Comparison of ENCODE assay signal across 8 mouse cellular contexts in genomic region chr1:72874287-72875211, GRCm38 (mm10). TPM values are rescaled to one million over a fixed set of nuclear protein-coding genes. Genes with fewer than 3 reads are reported as not detected.
A peak's percentile ranks its signal among the peaks of the same experiment; 100 is the strongest.
DNase-seq lines count a peak whose midpoint lies in the region; ATAC-seq and TF ChIP-seq lines count a peak whose summit lies in the region.

Gene Igfbp5, minus strand, starts transcription at chr1:72874884.

- intact Hi-C loops in left cerebral cortex, postnatal 14 days (cut with DNase I) = loop anchor here (5.0 to 10.0 kb wide), 3 partner anchors 398 to 660 kb away; no protein-coding TSS in a partner anchor

- DNase-seq in R1 (ENCODE audit: low read depth, low spot score) = peak; percentile 40
- DNase-seq in cerebellum, postnatal 14 days = peak; percentile 82 to 88
- peak; percentile 97 for DNase-seq in gastrocnemius, postnatal 10 days
- peak; percentile 93 for DNase-seq in hindbrain, postnatal 0 days (ENCODE audit: low spot score)
- peak; percentile 74 to 77 for DNase-seq in left cerebral cortex, postnatal 14 days (ENCODE audit: low spot score in 2 of 2)
- peak; percentile 72 for DNase-seq in midbrain, embryonic 10.5 days (ENCODE audit: low spot score)
- DNase-seq in stomach, postnatal 0 days (ENCODE audit: low spot score) = peak; percentile 87
- no peak for DNase-seq in thymus, postnatal 0 days (ENCODE audit: low spot score)

- WGBS in hindbrain, postnatal 0 days = under 1% methylated on average over 38 of the region's 38 CpGs
- WGBS in midbrain, embryonic 10.5 days = under 1% methylated on average over 38 of the region's 38 CpGs
- under 1% methylated on average over 37 of the region's 38 CpGs for WGBS in stomach, postnatal 0 days

- no peaks in the 10 kb centered on the region for H3K9me3 ChIP-seq in hindbrain, postnatal 0 days (ENCODE audit: low read length)
- H3K9me3 ChIP-seq in midbrain, embryonic 10.5 days (replicated peaks) = no peaks in the 10 kb centered on the region
- H3K9me3 ChIP-seq in stomach, postnatal 0 days (ENCODE audit: control insufficient read depth, low read length) = no peaks in the 10 kb centered on the region

- TF ChIP-seq EP300 in stomach, postnatal 0 days (optimal IDR thresholded peaks at IDR 0.05) = no peak

- peak; percentile 42; the same call in 1 of the 2 replicates for ATAC-seq in hindbrain, postnatal 0 days
- peak; percentile 41 for ATAC-seq in stomach, postnatal 0 days (ENCODE audit: low FRiP score, low TSS enrichment)

- peaks cover 8% of the 10 kb centered on the region; the same call in 1 of the 2 replicates for H3K4me1 ChIP-seq in hindbrain, postnatal 0 days (ENCODE audit: insufficient read depth, low read length)
- peaks cover 82% of the 10 kb centered on the region for H3K4me1 ChIP-seq in midbrain, embryonic 10.5 days
- H3K4me1 ChIP-seq in stomach, postnatal 0 days (replicated peaks; ENCODE audit: control insufficient read depth, insufficient read depth) = no peaks in the 10 kb centered on the region

- TF ChIP-seq CTCF in hindbrain, postnatal 0 days (IDR thresholded peaks at IDR 0.05; ENCODE audit: low read depth) = 0 out of 2 replicates have a peak, but pooled peaks have one; percentile 15
- no peak for TF ChIP-seq CTCF in stomach, postnatal 0 days (IDR thresholded peaks at IDR 0.05; ENCODE audit: low read depth)

- H3K4me2 ChIP-seq in hindbrain, postnatal 0 days (ENCODE audit: low read depth, low read length) = peak within 1 kb of the TSS; percentile 83
- H3K4me2 ChIP-seq in stomach, postnatal 0 days (replicated peaks; ENCODE audit: low read depth) = peak within 1 kb of the TSS; percentile 80

- peak within 1 kb of the TSS; percentile 92 for H3K27ac ChIP-seq in hindbrain, postnatal 0 days
- peak within 1 kb of the TSS; percentile 93 for H3K27ac ChIP-seq in midbrain, embryonic 10.5 days (replicated peaks)
- peak within 1 kb of the TSS; percentile 90 for H3K27ac ChIP-seq in stomach, postnatal 0 days (replicated peaks)

- H3K4me3 ChIP-seq in hindbrain, postnatal 0 days (ENCODE audit: low read length) = peak within 1 kb of the TSS; percentile 51
- peak within 1 kb of the TSS; percentile 77 for H3K4me3 ChIP-seq in midbrain, embryonic 10.5 days
- peak within 1 kb of the TSS; percentile 65 for H3K4me3 ChIP-seq in stomach, postnatal 0 days (ENCODE audit: low read depth, low read length)

- H3K9ac ChIP-seq in hindbrain, postnatal 0 days (replicated peaks; ENCODE audit: low read length) = peak within 1 kb of the TSS; percentile 61
- H3K9ac ChIP-seq in stomach, postnatal 0 days (ENCODE audit: low read length) = peak within 1 kb of the TSS; percentile 77

- no peaks in the 10 kb centered on the region for H3K36me3 ChIP-seq in hindbrain, postnatal 0 days (ENCODE audit: insufficient read depth, low read length)
- no peaks in the 10 kb centered on the region for H3K36me3 ChIP-seq in midbrain, embryonic 10.5 days
- no peaks in the 10 kb centered on the region for H3K36me3 ChIP-seq in stomach, postnatal 0 days (ENCODE audit: control insufficient read depth, insufficient read depth, low read length)

- no peaks in the 10 kb centered on the region for H3K27me3 ChIP-seq in hindbrain, postnatal 0 days (ENCODE audit: insufficient read depth, low read length)
- H3K27me3 ChIP-seq in midbrain, embryonic 10.5 days (ENCODE audit: low read depth, poor library complexity, severe bottlenecking) = peaks cover 69% of the 10 kb centered on the region
- no peaks in the 10 kb centered on the region for H3K27me3 ChIP-seq in stomach, postnatal 0 days (ENCODE audit: control insufficient read depth, insufficient read depth, low read length)

RNA-seq across cellular contexts. Expression of gene Igfbp5, which starts in this region (rescaled TPM):
- total RNA-seq in gastrocnemius, postnatal 10 days (2021) = 100 to 1,000 TPM; 306 to 338 TPM
- 127 and 131 TPM in 2 replicates for total RNA-seq in hindbrain, postnatal 0 days (2014; rRNA removed)
- 40.0 and 44.6 TPM in 2 replicates for polyA plus RNA-seq in hindbrain, postnatal 0 days (2015; fragmentation: Nextera tagmentation; extraction: Ambion mirVana)
- 10 to 100 TPM; 65.5 to 79.3 TPM for total RNA-seq in left cerebral cortex, postnatal 14 days (2021)
- 48.2 and 49.9 TPM in 2 replicates for polyA plus RNA-seq in midbrain, embryonic 10.5 days (2016; fragmentation: Nextera tagmentation; extraction: Ambion mirVana)
- polyA plus RNA-seq in stomach, postnatal 0 days (2015; fragmentation: Nextera tagmentation; extraction: Ambion mirVana) = 37.8 and 44.2 TPM in 2 replicates
- polyA plus RNA-seq in thymus, postnatal 0 days (2015; fragmentation: Nextera tagmentation; extraction: Ambion mirVana) = 3.0 and 3.5 TPM in 2 replicates
